Mouse (Mus musculus) olfactory bulb, adult 2 months (tissue): ENCODE data around the gene Ankrd12. TPM values are rescaled to one million over a fixed set of nuclear protein-coding genes. Genes with fewer than 3 reads are reported as not detected.
"Not testable (repeated sequence)": the region's sequence is repeated elsewhere in the genome, so short reads cannot be mapped to it uniquely, and the experiment has no call there.

Source experiments
- H3K27ac ChIP-seq: fragments of 200-500 bp; 2 replicates; pipeline ENCODE4 v1.5.1; 2012; ENCODE audit warnings: low read depth, low read length; ENCODE audit not compliant: insufficient read depth
- H3K4me1 ChIP-seq: fragments of 200-500 bp; 2 replicates; pipeline ENCODE4 v1.6.1; 2012; ENCODE audit warnings: low read length; ENCODE audit not compliant: control insufficient read depth, insufficient read depth
- H3K4me3 ChIP-seq: fragments of 200-500 bp; 2 replicates; pipeline ENCODE4 v1.5.1; 2012; ENCODE audit warnings: mild to moderate bottlenecking, low read depth, low read length, moderate library complexity; ENCODE audit not compliant: insufficient read depth
- CTCF ChIP-seq: fragments of 200-500 bp; IDR thresholded peaks from 2 replicates; pipeline ENCODE4 v1.5.1; 2012; ENCODE audit warnings: low read depth, mild to moderate bottlenecking, low read length, moderate library complexity; ENCODE audit not compliant: insufficient read depth
- POLR2A ChIP-seq: fragments of 200-500 bp; IDR thresholded peaks from 2 replicates; pipeline ENCODE4 v1.6.1; 2012; ENCODE audit warnings: mild to moderate bottlenecking, low read depth, low read length, moderate library complexity; ENCODE audit not compliant: insufficient read depth
- WGBS: fragments of 180-500 bp; shearing (Covaris S2); methylation state at CpG from one replicate; pipeline ENCODE4 v1.1.7; 2018; 5-methylcytosine and 5-hydroxymethylcytosine counted together
- polyA plus RNA-seq: library from polyadenylated mRNA; stranded (reverse); fragments of >200 nt; gene quantifications from 2 replicates; pipeline ENCODE4 v1.2.4, GENCODE M21; 2012; ENCODE audit warnings: low replicate concordance; ENCODE audit not compliant: missing spikeins, insufficient read depth, insufficient read length

The Ankrd12 gene
- polyA plus RNA-seq, 1 experiment = not detected

DNA sequence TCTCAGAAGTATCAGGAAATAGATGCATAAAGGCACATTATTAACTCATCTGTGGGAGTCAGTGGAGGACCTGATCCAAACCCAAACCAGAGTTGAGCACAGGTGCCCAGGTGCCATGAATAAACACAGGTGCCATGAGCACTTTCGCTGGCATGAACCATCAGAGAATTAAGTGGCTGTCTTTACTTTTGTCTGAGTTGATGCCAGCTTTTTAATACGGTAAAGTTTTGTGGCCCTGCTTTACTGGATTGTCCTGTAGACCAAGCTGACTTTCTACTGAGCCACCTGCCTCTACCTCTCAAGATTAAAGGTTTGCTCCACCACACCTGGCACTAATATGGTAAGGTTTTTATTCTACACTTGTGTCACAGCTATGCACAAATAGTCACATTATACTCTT is 15.2 kb upstream of the Ankrd12 start:
- H3K4me3 ChIP-seq = no peak overlapping the region
- H3K27ac ChIP-seq = no peak overlapping the region
- TF ChIP-seq POLR2A (no peak), CTCF (no peak)
- peaks cover 2% of the 10 kb centered on the region; the same call in 1 of the 2 replicates for H3K4me1 ChIP-seq
- WGBS = 66% methylated on average over 2 of the region's 2 CpGs

DNA sequence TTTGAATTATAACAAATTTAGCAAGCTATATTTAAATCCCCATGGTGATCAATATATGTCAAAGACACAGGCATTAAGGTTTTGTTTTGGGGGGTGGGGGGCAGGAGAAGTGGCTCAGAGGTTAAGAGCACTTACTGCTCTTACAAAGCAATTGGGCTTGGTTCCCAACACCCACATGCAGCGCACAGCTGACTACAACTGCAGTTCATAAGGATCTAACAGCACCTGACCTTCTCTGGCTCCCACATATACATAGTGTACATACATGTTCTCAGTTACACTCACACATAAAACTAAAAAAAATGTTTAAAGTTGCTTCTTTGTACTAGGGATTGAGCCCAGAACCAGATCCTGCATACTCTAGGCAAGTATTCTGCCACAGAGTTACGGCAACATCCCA is 14.5 kb upstream of the Ankrd12 start:
- Histone ChIP-seq H3K4me1 (peaks cover 2% of the 10 kb centered on the region; the same call in 1 of the 2 replicates), H3K27ac (no peak overlapping the region), H3K4me3 (no peak overlapping the region)
- TF ChIP-seq CTCF (no peak), POLR2A (no peak)
- WGBS = 65% methylated on average over 2 of the region's 2 CpGs

DNA sequence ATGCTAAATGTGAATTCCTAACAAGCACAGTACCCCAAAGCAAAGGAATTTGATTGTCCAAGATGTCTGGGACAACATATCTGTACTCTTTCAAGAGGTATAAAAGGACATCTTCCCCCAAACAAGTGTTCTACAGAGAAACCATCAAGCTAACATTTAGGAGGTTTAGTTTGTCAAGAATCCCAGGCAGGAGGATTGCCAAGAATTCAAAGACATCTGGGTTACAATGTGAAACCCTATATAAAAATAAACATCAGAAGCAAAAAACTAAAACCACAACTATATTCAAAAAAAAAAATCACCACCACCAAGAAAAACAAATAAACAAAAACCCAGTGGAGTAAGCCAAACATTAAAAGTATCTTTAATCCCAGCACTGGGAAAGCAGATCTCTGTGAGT is 13.4 kb upstream of the Ankrd12 start:
- Histone ChIP-seq H3K4me1 (peaks cover 2% of the 10 kb centered on the region; the same call in 1 of the 2 replicates), H3K4me3 (no peak overlapping the region), H3K27ac (no peak overlapping the region)
- TF ChIP-seq POLR2A = no peak
- TF ChIP-seq CTCF = no peak

DNA sequence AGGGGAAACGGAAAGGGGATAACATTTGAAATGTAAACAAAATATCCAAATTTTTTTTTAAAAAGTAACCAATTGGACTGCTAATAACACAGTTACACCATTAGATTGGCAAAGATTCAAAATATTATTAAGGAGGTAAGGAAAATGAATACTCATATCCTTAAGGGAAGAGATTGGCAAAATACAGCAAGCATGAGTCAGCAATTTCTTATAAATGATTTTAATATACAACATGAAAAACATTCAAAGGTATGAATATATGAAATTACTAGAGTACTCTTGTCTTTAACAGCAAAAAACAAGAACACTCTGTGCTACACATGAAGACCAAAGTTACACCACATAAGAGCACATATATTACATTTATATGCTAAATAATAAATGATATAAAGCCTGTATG is 8.1 kb upstream of the Ankrd12 start:
- Histone ChIP-seq H3K27ac (no peak overlapping the region), H3K4me3 (no peak overlapping the region), H3K4me1 (no peaks in the 10 kb centered on the region)
- TF ChIP-seq CTCF (no peak), POLR2A (no peak)
- 92% methylated on average over 1 of the region's 1 CpGs for WGBS

DNA sequence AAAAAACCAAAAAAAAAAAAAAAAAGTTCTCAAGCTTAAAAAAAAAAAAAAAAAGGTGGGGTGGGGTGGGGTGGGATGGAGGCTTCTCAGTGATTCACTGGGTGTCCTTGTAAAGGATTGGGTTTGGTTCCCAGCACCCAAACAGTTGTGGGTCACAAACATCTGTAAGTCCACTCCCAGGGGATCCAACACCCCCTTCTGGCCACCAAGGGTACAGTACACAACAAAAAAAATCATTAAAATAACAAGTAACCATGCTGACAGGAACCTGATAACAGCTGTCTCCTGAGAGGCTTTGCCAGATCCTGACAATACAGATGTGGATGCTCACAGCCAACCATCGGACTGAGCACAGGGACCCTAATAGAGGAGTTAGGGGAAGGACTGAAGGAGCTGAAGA is 7.6 kb upstream of the Ankrd12 start:
- WGBS = 88% methylated on average over 1 of the region's 1 CpGs
- TF ChIP-seq CTCF (no peak), POLR2A (no peak)

DNA sequence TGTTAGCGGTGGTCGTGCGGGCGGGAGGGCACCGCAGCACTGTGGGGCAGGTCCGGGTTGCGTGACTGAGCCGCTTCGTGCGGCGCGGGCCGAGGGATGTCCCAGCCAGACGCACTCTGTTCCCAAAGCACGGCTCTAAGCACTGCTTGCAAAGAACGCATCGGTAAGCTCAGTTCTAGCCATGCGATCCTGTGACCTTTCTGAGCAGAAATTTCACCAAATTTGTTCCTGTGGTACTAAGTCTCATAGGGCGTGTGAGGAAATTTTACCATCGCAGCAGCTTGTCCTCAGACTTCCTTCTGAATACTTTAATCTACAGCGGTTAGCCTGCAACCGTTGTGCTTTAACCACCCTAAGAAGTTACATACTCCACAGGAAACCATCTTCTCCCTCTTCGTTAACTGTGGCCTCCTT is 555 bp upstream of the Ankrd12 start:
- under 1% methylated on average over 23 of the region's 23 CpGs for WGBS

More for the DNA sequence above, 7.6 kb upstream of the Ankrd12 start:
- Histone ChIP-seq H3K27ac (no peak overlapping the region), H3K4me3 (no peak overlapping the region), H3K4me1 (no peaks in the 10 kb centered on the region)

DNA sequence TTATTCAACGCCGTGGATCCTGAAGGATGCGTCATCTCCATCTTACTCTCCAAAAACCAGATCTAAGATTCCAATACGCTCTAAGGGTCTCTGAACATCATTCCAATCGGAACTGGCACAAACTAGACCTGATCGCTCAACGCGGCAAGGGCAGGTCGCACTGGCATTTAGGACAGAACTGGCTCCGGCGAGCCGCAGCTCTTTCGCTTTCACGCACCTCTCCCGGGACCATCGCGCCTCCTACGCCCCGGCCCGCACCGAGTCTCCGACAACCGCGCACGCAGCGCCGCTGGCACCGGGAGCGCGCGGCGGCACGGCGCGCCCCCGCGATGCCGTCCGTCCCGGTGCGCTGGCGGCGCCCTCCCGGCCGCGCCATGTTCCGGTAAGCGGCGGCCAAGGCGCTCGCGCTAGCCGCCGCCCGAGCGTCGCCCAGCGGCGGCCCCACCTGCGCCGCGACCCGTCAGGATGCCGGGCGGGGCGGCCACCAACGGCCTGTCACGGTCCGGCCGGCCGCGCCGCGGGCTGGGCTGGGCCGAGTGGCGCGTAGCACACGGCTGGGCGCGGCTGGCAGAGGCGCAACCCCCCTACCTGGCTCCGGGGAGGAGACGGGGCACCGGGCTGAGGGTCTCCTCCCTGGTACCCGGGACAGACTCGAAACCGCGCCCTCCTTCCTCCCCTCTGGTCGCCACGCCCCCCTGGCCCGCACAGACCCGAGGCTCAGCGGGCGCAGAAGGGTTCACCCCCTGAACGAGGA is 538 bp downstream of the Ankrd12 start:
- TF ChIP-seq CTCF (no peak), POLR2A (no peak; the same call in 1 of the 2 replicates)
- peaks cover 4% of the 10 kb centered on the region; the same call in 1 of the 2 replicates for H3K4me1 ChIP-seq
- 1% methylated on average over 95 of the region's 95 CpGs for WGBS
- peak overlapping the region; percentile 85 for H3K27ac ChIP-seq
- peak overlapping the region; percentile 98 for H3K4me3 ChIP-seq

More for the DNA sequence above, 555 bp upstream of the Ankrd12 start:
- peaks cover 4% of the 10 kb centered on the region; the same call in 1 of the 2 replicates for H3K4me1 ChIP-seq
- H3K27ac ChIP-seq = peak overlapping the region; percentile 41
- TF ChIP-seq CTCF (no peak), POLR2A (no peak)
- H3K4me3 ChIP-seq = peak overlapping the region; percentile 98

DNA sequence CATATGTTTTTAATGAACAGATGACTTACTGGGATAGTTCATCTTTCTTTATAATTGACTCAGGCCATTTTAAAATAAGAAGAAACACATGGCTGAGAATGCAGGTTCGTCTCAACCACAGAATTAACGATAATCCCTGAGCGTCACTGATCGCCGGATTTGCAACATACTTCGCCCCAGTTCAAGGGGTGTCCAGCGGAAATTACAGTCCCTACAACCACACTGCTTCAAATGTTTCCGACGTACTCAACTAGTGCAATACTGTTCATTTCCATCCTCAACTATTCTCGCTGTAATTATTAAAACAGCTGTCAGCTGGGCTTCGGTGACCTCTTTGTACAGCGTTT is 1.1 kb downstream of the Ankrd12 start:
- WGBS = 1% methylated on average over 12 of the region's 12 CpGs
- no peak for TF ChIP-seq CTCF
- TF ChIP-seq POLR2A = no peak
- Histone ChIP-seq H3K4me3 (peak overlapping the region; percentile 98), H3K4me1 (peaks cover 4% of the 10 kb centered on the region; the same call in 1 of the 2 replicates), H3K27ac (peak overlapping the region; percentile 85)

DNA sequence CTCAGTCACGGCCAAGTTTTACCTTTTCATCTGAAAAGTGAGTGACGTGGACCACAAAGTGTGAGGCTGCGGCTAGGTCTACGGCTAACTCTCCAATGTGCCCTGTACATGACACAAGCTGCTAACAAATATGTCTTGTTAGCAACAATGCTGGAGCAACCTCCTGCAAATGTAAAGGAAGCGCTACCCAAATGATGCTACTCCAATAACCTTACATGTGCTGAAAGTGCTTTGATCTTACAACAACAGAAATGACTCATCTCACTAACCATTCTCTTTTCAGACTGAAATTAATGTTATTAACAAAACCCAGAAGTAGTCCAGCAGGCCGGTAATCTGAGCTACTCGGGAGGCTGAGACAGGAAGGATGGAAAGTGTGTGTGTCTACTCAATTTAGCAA is 2.9 kb downstream of the Ankrd12 start:
- peaks cover 4% of the 10 kb centered on the region; the same call in 1 of the 2 replicates for H3K4me1 ChIP-seq
- no peak overlapping the region for H3K4me3 ChIP-seq
- 60% methylated on average over 7 of the region's 7 CpGs for WGBS
- H3K27ac ChIP-seq = no peak overlapping the region
- TF ChIP-seq POLR2A (no peak), CTCF (no peak)

DNA sequence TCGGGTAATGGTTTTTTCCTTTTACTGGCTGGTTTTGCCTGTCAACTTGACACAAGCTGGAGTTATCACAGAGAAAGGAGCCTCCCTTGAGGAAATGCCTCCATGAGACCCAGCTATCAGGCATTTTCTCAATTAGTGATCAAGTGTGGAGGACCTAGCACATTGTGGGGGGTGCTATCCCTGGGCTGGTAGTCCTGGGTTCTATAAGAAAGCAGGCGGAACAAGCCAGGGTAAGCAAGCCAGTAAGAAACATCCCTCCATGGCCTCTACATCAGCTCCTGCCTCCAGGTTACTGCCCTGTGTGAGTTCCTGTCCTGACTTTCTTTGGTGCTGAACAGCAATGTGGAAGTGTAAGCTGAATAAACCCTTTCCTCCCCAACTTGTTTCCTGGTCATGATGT is 7.9 kb downstream of the Ankrd12 start:
- H3K4me1 ChIP-seq, H3K4me3 ChIP-seq, H3K27ac ChIP-seq: not testable (repeated sequence)
- 92% methylated on average over 2 of the region's 2 CpGs for WGBS
